Mouse (Mus musculus) mouse trophoblast stem cell (cell line): ENCODE data around the gene Dnajb13.

Experiments
- in situ Hi-C, 2 experiments: fragments of 300-500 bp; cut with MseI, MboI; formaldehyde crosslinking; loops; 2 replicates in 1 of 2; 3 replicates in 1 of 2; pipeline ENCODE4 v1.15.1; 2025

The Dnajb13 gene

GRCm38 (mm10) chr7:100514573-100514972 lies at the start of gene Dnajb13:
Gene Dnajb13 (minus strand): TSS chr7:100514960.
- in situ Hi-C loops = no loop called here

- in situ Hi-C loops = no loop called here
Measured at GRCm38 (mm10) chr7:100561861-100562587, 47.3 kb upstream of the Dnajb13 start.

GRCm38 (mm10) chr7:100559331-100559730 lies 44.6 kb upstream of the Dnajb13 start:
- in situ Hi-C loops = no loop called here

- in situ Hi-C loops = no loop called here
Measured at GRCm38 (mm10) chr7:100557241-100557640, 42.5 kb upstream of the Dnajb13 start.

GRCm38 (mm10) chr7:100555431-100555951 lies 40.7 kb upstream of the Dnajb13 start:
- in situ Hi-C loops = no loop called here

GRCm38 (mm10) chr7:100554939-100555338 lies 40.2 kb upstream of the Dnajb13 start:
- in situ Hi-C loops = no loop called here

GRCm38 (mm10) chr7:100550338-100551007 lies 35.7 kb upstream of the Dnajb13 start:
- in situ Hi-C loops = no loop called here

- in situ Hi-C loops = no loop called here
Measured at GRCm38 (mm10) chr7:100549796-100550195, 35.0 kb upstream of the Dnajb13 start.

- in situ Hi-C loops = no loop called here
Measured at GRCm38 (mm10) chr7:100547631-100548030, 32.9 kb upstream of the Dnajb13 start.

- in situ Hi-C loops = no loop called here
Measured at GRCm38 (mm10) chr7:100544437-100544836, 29.7 kb upstream of the Dnajb13 start.

GRCm38 (mm10) chr7:100539516-100539915 lies 24.8 kb upstream of the Dnajb13 start:
- in situ Hi-C loops = no loop called here

- in situ Hi-C loops = no loop called here
Measured at GRCm38 (mm10) chr7:100537519-100537902, 22.8 kb upstream of the Dnajb13 start.

- in situ Hi-C loops = no loop called here
Measured at GRCm38 (mm10) chr7:100536804-100537518, 22.2 kb upstream of the Dnajb13 start, which contains the start of gene Coa4. Gene Coa4 (plus strand): TSS chr7:100537071.

GRCm38 (mm10) chr7:100535831-100536230 lies 21.1 kb upstream of the Dnajb13 start:
- in situ Hi-C loops = no loop called here

- in situ Hi-C loops = no loop called here
Measured at GRCm38 (mm10) chr7:100534216-100534615, 19.5 kb upstream of the Dnajb13 start.

- in situ Hi-C loops = no loop called here
Measured at GRCm38 (mm10) chr7:100533503-100533902, 18.7 kb upstream of the Dnajb13 start.

- in situ Hi-C loops = no loop called here
Measured at GRCm38 (mm10) chr7:100530766-100531165, 16.0 kb upstream of the Dnajb13 start.

- in situ Hi-C loops = no loop called here
Measured at GRCm38 (mm10) chr7:100524669-100525068, 9.9 kb upstream of the Dnajb13 start.

GRCm38 (mm10) chr7:100522222-100522621 lies 7.5 kb upstream of the Dnajb13 start:
- in situ Hi-C loops = no loop called here

GRCm38 (mm10) chr7:100520663-100521285 lies 6.0 kb upstream of the Dnajb13 start:
- in situ Hi-C loops = no loop called here

- in situ Hi-C loops = no loop called here
Measured at GRCm38 (mm10) chr7:100520204-100520603, 5.4 kb upstream of the Dnajb13 start.

- in situ Hi-C loops = no loop called here
Measured at GRCm38 (mm10) chr7:100511602-100512001, 3.2 kb downstream of the Dnajb13 start.
